Mouse (Mus musculus) kidney, adult 2 months (tissue): ENCODE data around the gene Plxdc1.

Source experiments
- CTCF ChIP-seq: fragments of 200-500 bp; conservative IDR thresholded peaks from 2 replicates; pipeline ENCODE4 v1.5.1; 2011; ENCODE audit warnings: low read depth, mild to moderate bottlenecking, control low read depth, low read length, moderate library complexity, mixed read lengths; ENCODE audit not compliant: insufficient read depth, insufficient read length
- POLR2A ChIP-seq: fragments of 200-500 bp; IDR thresholded peaks from one replicate; pipeline ENCODE4 v1.6.1; 2011; ENCODE audit warnings: low read depth, low read length, control low read depth

GRCm38 (mm10) chr11:98031443-98031770 lies 45.2 kb upstream of the Plxdc1 start:
- TF ChIP-seq POLR2A (no peak), CTCF (peak; percentile 87)
